Mouse (Mus musculus): Measurements from ENCODE around the gene Zfp768.
A peak's percentile ranks its signal among the peaks of the same experiment; 100 is the strongest.

The Zfp768 gene

GRCm38 (mm10) chr7:127296786-127297555 is 48.4 kb downstream of the Zfp768 start:
- peak in 1 of 2 experiments; percentile 15 for DNase-seq

DNA sequence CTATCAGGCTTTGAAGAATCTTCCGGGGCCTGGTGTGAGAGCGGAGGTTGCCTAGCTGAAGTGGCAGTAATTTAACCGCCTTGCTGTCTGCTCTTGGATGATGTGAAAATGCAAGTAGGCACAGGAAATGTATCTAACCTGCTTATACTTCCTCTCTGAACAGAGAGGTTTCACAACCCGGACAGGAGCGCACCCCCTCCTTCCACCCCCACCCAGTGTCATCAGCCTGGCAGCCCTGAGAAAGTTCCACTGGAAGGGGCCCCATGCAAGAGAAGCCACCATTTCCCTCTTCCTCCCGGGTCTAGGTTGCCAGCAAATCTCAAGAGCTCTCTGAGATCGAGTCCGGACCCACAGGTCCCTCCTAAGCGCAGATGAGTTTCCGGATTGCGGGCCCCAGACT is 49.3 kb downstream of the Zfp768 start, which contains the start of gene Itgal:
TSS of gene Itgal (plus strand) at position 163 of the 400 bp plus-strand sequence.
- peak; percentile 63 to 66 for DNase-seq

Measured in spleen, adult 18-20 months (tissue).